Mouse (Mus musculus) testis, adult 2 months (tissue): ENCODE measurements around the gene Gabpb2. TPM values are rescaled to one million over a fixed set of nuclear protein-coding genes. Genes with fewer than 3 reads are reported as not detected.

Source experiments
- H3K27ac ChIP-seq: fragments of 200-500 bp; 2 replicates; pipeline ENCODE4 v1.5.1; 2012; ENCODE audit warnings: low read depth, low read length; ENCODE audit not compliant: control insufficient read depth, insufficient read depth
- H3K27me3 ChIP-seq: fragments of 200-500 bp; 2 replicates; pipeline ENCODE4 v1.6.1; 2012; ENCODE audit warnings: mild to moderate bottlenecking, low read length, moderate library complexity; ENCODE audit not compliant: control insufficient read depth, insufficient read depth
- H3K36me3 ChIP-seq: fragments of 200-500 bp; 2 replicates; pipeline ENCODE4 v1.6.1; 2012; ENCODE audit warnings: mild to moderate bottlenecking, low read length; ENCODE audit not compliant: control insufficient read depth, insufficient read depth
- H3K4me1 ChIP-seq: fragments of 200-500 bp; 2 replicates; pipeline ENCODE4 v1.6.1; 2012; ENCODE audit warnings: low read length; ENCODE audit not compliant: control insufficient read depth, insufficient read depth
- H3K4me3 ChIP-seq: fragments of 200-500 bp; 2 replicates; pipeline ENCODE4 v1.5.1; 2012; ENCODE audit warnings: low read depth, mild to moderate bottlenecking, low read length, moderate library complexity, mixed read lengths; ENCODE audit not compliant: control insufficient read depth
- CTCF ChIP-seq: fragments of 200-500 bp; IDR thresholded peaks from 2 replicates; pipeline ENCODE4 v1.5.1; 2012; ENCODE audit warnings: low read depth, mild to moderate bottlenecking, inconsistent platforms, low read length, moderate library complexity; ENCODE audit not compliant: control insufficient read depth, insufficient read depth, insufficient replicate concordance
- POLR2A ChIP-seq: fragments of 200-500 bp; IDR thresholded peaks from 2 replicates; pipeline ENCODE4 v1.6.1; 2012; ENCODE audit warnings: low read depth, mild to moderate bottlenecking, inconsistent platforms, low read length, moderate library complexity; ENCODE audit not compliant: control insufficient read depth
- polyA plus RNA-seq: library from polyadenylated mRNA; depleted of rRNA; stranded (reverse); fragments of >200 nt; gene quantifications from 2 replicates; pipeline ENCODE4 v1.2.3, GENCODE M21; 2012

The Gabpb2 gene
- polyA plus RNA-seq, 1 experiment, result 5.6 TPM

GRCm38 (mm10) chr3:95239022-95239421, 21.3 kb upstream of the Gabpb2 start:
- TF ChIP-seq CTCF, result no peak
- TF ChIP-seq POLR2A, result no peak
- H3K27ac ChIP-seq, result no peak overlapping the region

GRCm38 (mm10) chr3:95237541-95238099, 19.9 kb upstream of the Gabpb2 start:
- peaks cover 3% of the 10 kb centered on the region for H3K36me3 ChIP-seq
- TF ChIP-seq POLR2A (no peak), CTCF (no peak)
- H3K4me3 ChIP-seq, result peak overlapping the region; percentile 53
- H3K27ac ChIP-seq, result no peak overlapping the region
- no peaks in the 10 kb centered on the region for H3K27me3 ChIP-seq
- peaks cover 11% of the 10 kb centered on the region for H3K4me1 ChIP-seq

More at GRCm38 (mm10) chr3:95239022-95239421, 21.3 kb upstream of the Gabpb2 start:
- no peaks in the 10 kb centered on the region for H3K27me3 ChIP-seq
- H3K4me1 ChIP-seq, result peaks cover 11% of the 10 kb centered on the region
- peak overlapping the region; percentile 92 for H3K4me3 ChIP-seq
- no peaks in the 10 kb centered on the region; the same call in 1 of the 2 replicates for H3K36me3 ChIP-seq

GRCm38 (mm10) chr3:95235386-95236301, 17.9 kb upstream of the Gabpb2 start:
- no peak overlapping the region for H3K27ac ChIP-seq
- H3K27me3 ChIP-seq, result no peaks in the 10 kb centered on the region
- peaks cover 8% of the 10 kb centered on the region for H3K4me1 ChIP-seq
- TF ChIP-seq POLR2A (peak; percentile 35; the same call in 1 of the 2 replicates), CTCF (no peak)
- peak overlapping the region; percentile 62 for H3K4me3 ChIP-seq
- H3K36me3 ChIP-seq, result peaks cover 3% of the 10 kb centered on the region

- H3K4me3 ChIP-seq, result peak overlapping the region; percentile 94
- peaks cover 3% of the 10 kb centered on the region for H3K36me3 ChIP-seq
- H3K4me1 ChIP-seq, result peaks cover 6% of the 10 kb centered on the region
- TF ChIP-seq CTCF (no peak), POLR2A (no peak)
- H3K27ac ChIP-seq, result 0 out of 2 replicates have a peak overlapping the region, but pooled peaks have one; percentile 2
- no peaks in the 10 kb centered on the region for H3K27me3 ChIP-seq
These were observed 15.7 kb upstream of the Gabpb2 start for GRCm38 (mm10) chr3:95233303-95233980.

GRCm38 (mm10) chr3:95232771-95233170, 15.1 kb upstream of the Gabpb2 start:
- H3K4me3 ChIP-seq, result peak overlapping the region; percentile 94
- H3K36me3 ChIP-seq, result peaks cover 3% of the 10 kb centered on the region
- H3K4me1 ChIP-seq, result peaks cover 6% of the 10 kb centered on the region
- no peaks in the 10 kb centered on the region for H3K27me3 ChIP-seq
- TF ChIP-seq CTCF, result no peak
- no peak for TF ChIP-seq POLR2A
- H3K27ac ChIP-seq, result peak overlapping the region; percentile 78; the same call in 1 of the 2 replicates

GRCm38 (mm10) chr3:95231298-95232221, 13.8 kb upstream of the Gabpb2 start, which contains the start of gene Mllt11:
Gene Mllt11, minus strand, starts transcription at chr3:95232171.
- Histone ChIP-seq H3K27me3 (no peaks in the 10 kb centered on the region), H3K36me3 (peaks cover 3% of the 10 kb centered on the region), H3K4me1 (peaks cover 6% of the 10 kb centered on the region), H3K4me3 (peak within 1 kb of the TSS; percentile 94), H3K27ac (peak within 1 kb of the TSS; percentile 83)
- peak; percentile 17; the same call in 1 of the 2 replicates for TF ChIP-seq POLR2A
- TF ChIP-seq CTCF, result no peak
